In genomic region chr15:7397818-7398608, GRCm38 (mm10) we compare ENCODE assay signal across 8 mouse cellular contexts. TPM values are rescaled to one million over a fixed set of nuclear protein-coding genes. Genes with fewer than 3 reads are reported as not detected.
DNase-seq lines count a peak whose midpoint lies in the region; ATAC-seq and TF ChIP-seq lines count a peak whose summit lies in the region.
"Had no signal": no experiment of that assay in that cellular context is flagged by ENCODE, and none has a peak within 500 bp of the region (broad histone marks: within the 10 kb centered on the region; RNA-seq: fewer than 3 reads in every experiment).

Gene Egflam, minus strand, starts transcription at chr15:7398395.

- no peaks in the 10 kb centered on the region for H3K36me3 ChIP-seq in liver, embryonic 13.5 days

- no peak for TF ChIP-seq CTCF in embryonic fibroblast, embryonic 13.5 days (IDR thresholded peaks at IDR 0.05; ENCODE audit: borderline replicate concordance, insufficient read depth, low read length)

- H3K9me3 ChIP-seq in liver, embryonic 13.5 days (replicated peaks), result no peaks in the 10 kb centered on the region

- peak; percentile 7 for DNase-seq in thymus, postnatal 4 days
- no peak for DNase-seq in thymus, postnatal 14 days
- peak; percentile 13 to 33 for DNase-seq in heart, postnatal 36 days
- no peak for DNase-seq in liver, embryonic 13.5 days
- peak; percentile 20 for DNase-seq in ovary, adult 18-20 months (ENCODE audit: low spot score)
- DNase-seq in thymus, adult 18-20 months, result no peak

- no peak for TF ChIP-seq POLR2A in embryonic fibroblast, embryonic 13.5 days (IDR thresholded peaks at IDR 0.05; ENCODE audit: low read depth, low read length)

- no peaks in the 10 kb centered on the region for H3K4me1 ChIP-seq in embryonic fibroblast, embryonic 13.5 days (ENCODE audit: control insufficient read depth, insufficient read depth, low read length)
- no peaks in the 10 kb centered on the region for H3K4me1 ChIP-seq in liver, embryonic 13.5 days (replicated peaks)

- peak within 1 kb of the TSS; percentile 62 for H3K4me2 ChIP-seq in liver, embryonic 13.5 days

- WGBS in liver, embryonic 13.5 days (ENCODE audit: insufficient replicate concordance), result 2% methylated on average over 62 of the region's 62 CpGs

- H3K4me3 ChIP-seq in embryonic fibroblast, embryonic 13.5 days (ENCODE audit: insufficient read depth, low read length), result peak within 1 kb of the TSS; percentile 65
- H3K4me3 ChIP-seq in liver, embryonic 13.5 days (replicated peaks), result peak within 1 kb of the TSS; percentile 48

- intact Hi-C loops in heart, postnatal 36 days (cut with DNase I), result no loop called here

- no peak within 1 kb of the TSS for H3K27ac ChIP-seq in embryonic fibroblast, embryonic 13.5 days (ENCODE audit: insufficient read depth, low read length)
- no peak within 1 kb of the TSS for H3K27ac ChIP-seq in liver, embryonic 13.5 days

- ATAC-seq in liver, embryonic 13.5 days (ENCODE audit: low read depth), result no peak

- peaks cover 36% of the 10 kb centered on the region for H3K27me3 ChIP-seq in liver, embryonic 13.5 days

- H3K9ac ChIP-seq in liver, embryonic 13.5 days, result no peak within 1 kb of the TSS

RNA-seq across cellular contexts. Expression of gene Egflam, which starts in this region (rescaled TPM):
- polyA plus RNA-seq in embryonic fibroblast, embryonic 13.5 days (2011; ENCODE audit: insufficient read length, low read depth, missing spikeins), result 0.87 and 1.3 TPM in 2 replicates
- total RNA-seq in heart, postnatal 36 days (2021), result 1 to 10 TPM; 8.5 to 9.2 TPM
- 0.66 and 0.98 TPM in 2 replicates for polyA plus RNA-seq in liver, embryonic 13.5 days (2015; fragmentation: Nextera tagmentation; extraction: Ambion mirVana)
- total RNA-seq: neutrophil, adult 5-6 weeks had no signal

Comparison
In these comparisons a context has a peak if more than half of its experiments do, and no peak if none do; other contexts are left out.
1. DNase-seq: peak in thymus, postnatal 4 days (single experiment), heart, postnatal 36 days (2 of 2) and ovary, adult 18-20 months (single experiment); none in thymus, postnatal 14 days (single experiment), liver, embryonic 13.5 days (single experiment) and thymus, adult 18-20 months (0 of 2).